Mouse (Mus musculus): ENCODE data around the gene Kansl3. TPM values are rescaled to one million over a fixed set of nuclear protein-coding genes. Genes with fewer than 3 reads are reported as not detected.

Kansl3 gene
- polyA plus RNA-seq, 1 experiment from 2014 or later = 16.2 TPM

DNA sequence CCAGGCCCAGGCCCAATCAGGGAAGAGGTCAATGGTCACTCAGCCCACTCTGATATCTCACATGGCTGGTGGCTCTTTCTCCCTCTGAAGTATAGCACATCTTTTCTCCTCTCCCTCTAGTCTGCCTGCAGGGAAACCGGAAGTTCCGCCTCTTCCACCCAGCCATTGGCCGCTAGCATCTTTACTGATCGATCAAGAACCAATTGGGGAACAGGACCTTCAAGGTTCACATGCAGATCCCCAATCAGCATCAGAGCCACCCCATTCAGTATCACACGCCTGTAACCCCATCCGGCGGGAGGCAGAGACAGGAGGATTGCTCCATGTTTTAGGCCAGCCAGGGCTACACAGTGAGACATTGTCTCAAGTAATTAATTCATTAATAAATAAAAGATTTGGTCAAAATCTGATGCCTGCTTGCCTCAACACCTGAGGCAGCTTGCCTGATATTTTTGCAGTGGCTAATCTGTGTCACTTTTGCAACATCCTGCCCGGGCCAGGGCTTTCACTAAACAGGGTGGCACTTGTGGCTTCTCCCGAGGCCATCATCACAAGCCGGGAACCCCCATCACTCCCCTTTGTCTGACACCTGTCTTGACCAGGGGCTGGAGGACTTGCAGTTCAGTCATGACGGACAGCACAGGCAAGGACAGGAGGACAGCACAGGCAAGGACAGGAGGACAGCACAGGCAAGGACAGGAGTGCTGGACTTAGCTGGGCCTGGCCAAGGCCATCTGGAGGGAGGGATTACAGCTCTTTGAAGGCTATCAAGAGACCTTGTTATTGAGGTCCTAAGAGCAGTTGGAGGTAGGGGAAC is 53.8 kb downstream of the Kansl3 start:
- Histone ChIP-seq H3K27me3 (ENCODE audit: control insufficient read depth, insufficient read depth, low read length) (no peaks in the 10 kb centered on the region), H3K36me3 (ENCODE audit: control insufficient read depth, insufficient read depth, low read length) (no peaks in the 10 kb centered on the region; the same call in 1 of the 2 replicates), H3K9me3 (ENCODE audit: control insufficient read depth, low read length) (no peaks in the 10 kb centered on the region), H3K4me1 (replicated peaks; ENCODE audit: control insufficient read depth, insufficient read depth) (no peaks in the 10 kb centered on the region), H3K27ac (replicated peaks) (no peak overlapping the region), H3K4me2 (replicated peaks; ENCODE audit: low read depth) (no peak overlapping the region), H3K4me3 (ENCODE audit: low read depth, low read length) (no peak overlapping the region), H3K9ac (ENCODE audit: low read length) (no peak overlapping the region)
- no peak for TF ChIP-seq EP300 (optimal IDR thresholded peaks at IDR 0.05)
- no peak for TF ChIP-seq CTCF (IDR thresholded peaks at IDR 0.05; ENCODE audit: low read depth)
- WGBS = 88% methylated on average over 11 of the region's 11 CpGs
- DNase-seq (ENCODE audit: low spot score) (no peak), ATAC-seq (ENCODE audit: low FRiP score, low TSS enrichment) (no peak)

DNA sequence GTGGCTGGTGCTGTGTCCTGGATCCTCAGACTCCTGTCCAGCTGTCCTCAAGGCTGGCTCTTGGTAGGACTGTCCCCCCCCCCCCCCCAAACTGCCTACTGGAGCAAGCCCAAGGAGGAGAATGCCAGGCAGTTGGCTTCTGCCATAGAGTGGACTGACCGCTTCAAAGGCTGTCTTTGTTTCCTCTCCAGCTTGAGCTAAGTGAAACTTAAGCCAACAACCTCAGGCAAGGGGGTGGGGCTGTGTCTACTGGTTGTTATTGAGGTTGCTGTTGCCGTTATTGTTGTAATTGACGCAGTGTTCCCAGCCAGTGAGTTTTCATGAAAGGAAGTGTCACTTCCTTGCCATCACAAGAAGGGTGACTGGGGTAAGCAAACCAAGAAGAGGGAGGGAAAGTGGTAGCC is 59.5 kb downstream of the Kansl3 start:
- 27% methylated on average over 3 of the region's 3 CpGs for WGBS
- Histone ChIP-seq H3K4me1 (replicated peaks; ENCODE audit: control insufficient read depth, insufficient read depth) (0 out of 2 replicates have a peak, but pooled peaks cover 2% of the 10 kb centered on the region), H3K27ac (replicated peaks) (no peak overlapping the region), H3K9me3 (ENCODE audit: control insufficient read depth, low read length) (no peaks in the 10 kb centered on the region), H3K9ac (ENCODE audit: low read length) (no peak overlapping the region), H3K4me3 (ENCODE audit: low read depth, low read length) (no peak overlapping the region), H3K4me2 (replicated peaks; ENCODE audit: low read depth) (no peak overlapping the region; the same call in 1 of the 2 replicates), H3K27me3 (ENCODE audit: control insufficient read depth, insufficient read depth, low read length) (no peaks in the 10 kb centered on the region), H3K36me3 (ENCODE audit: control insufficient read depth, insufficient read depth, low read length) (no peaks in the 10 kb centered on the region)
- TF ChIP-seq EP300 (optimal IDR thresholded peaks at IDR 0.05) = no peak
- no peak for TF ChIP-seq CTCF (IDR thresholded peaks at IDR 0.05; ENCODE audit: low read depth)
- ATAC-seq (ENCODE audit: low FRiP score, low TSS enrichment) (no peak), DNase-seq (ENCODE audit: low spot score) (peak; percentile 50)

DNA sequence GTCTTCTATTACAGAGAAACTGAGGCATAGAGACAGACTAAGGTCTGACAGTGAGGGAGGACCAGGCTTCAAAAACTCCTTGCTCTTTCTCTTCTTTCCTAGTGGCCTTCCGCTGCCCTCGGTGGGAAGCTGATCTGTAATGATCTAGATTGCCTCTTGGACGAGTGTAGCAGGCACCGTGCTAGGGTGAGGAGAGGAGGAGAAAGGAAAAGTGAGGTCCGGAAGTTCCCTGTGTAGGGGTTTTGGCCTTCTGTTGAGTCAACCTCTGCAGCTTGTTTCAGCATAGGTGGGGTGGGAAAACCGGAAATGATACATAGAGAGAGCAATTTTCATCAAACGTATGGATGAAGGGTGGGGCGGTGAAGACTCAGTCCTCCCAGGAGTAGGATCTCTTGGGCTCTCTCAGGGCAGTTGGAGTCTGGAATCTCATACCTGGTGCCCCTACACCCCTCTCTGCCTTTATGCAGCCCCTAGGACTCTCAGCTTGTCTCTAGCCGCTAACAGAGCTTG is 60.0 kb downstream of the Kansl3 start:
- Histone ChIP-seq H3K9me3 (ENCODE audit: control insufficient read depth, low read length) (no peaks in the 10 kb centered on the region), H3K27ac (replicated peaks) (no peak overlapping the region), H3K27me3 (ENCODE audit: control insufficient read depth, insufficient read depth, low read length) (no peaks in the 10 kb centered on the region), H3K9ac (ENCODE audit: low read length) (no peak overlapping the region), H3K4me2 (replicated peaks; ENCODE audit: low read depth) (peak overlapping the region; percentile 95), H3K4me3 (ENCODE audit: low read depth, low read length) (peak overlapping the region; percentile 72; the same call in 1 of the 2 replicates), H3K4me1 (replicated peaks; ENCODE audit: control insufficient read depth, insufficient read depth) (0 out of 2 replicates have a peak, but pooled peaks cover 2% of the 10 kb centered on the region), H3K36me3 (ENCODE audit: control insufficient read depth, insufficient read depth, low read length) (no peaks in the 10 kb centered on the region)
- 69% methylated on average over 9 of the region's 9 CpGs for WGBS
- DNase-seq (ENCODE audit: low spot score) (no peak), ATAC-seq (ENCODE audit: low FRiP score, low TSS enrichment) (no peak)
- TF ChIP-seq EP300 (optimal IDR thresholded peaks at IDR 0.05) = no peak
- no peak for TF ChIP-seq CTCF (IDR thresholded peaks at IDR 0.05; ENCODE audit: low read depth)

DNA sequence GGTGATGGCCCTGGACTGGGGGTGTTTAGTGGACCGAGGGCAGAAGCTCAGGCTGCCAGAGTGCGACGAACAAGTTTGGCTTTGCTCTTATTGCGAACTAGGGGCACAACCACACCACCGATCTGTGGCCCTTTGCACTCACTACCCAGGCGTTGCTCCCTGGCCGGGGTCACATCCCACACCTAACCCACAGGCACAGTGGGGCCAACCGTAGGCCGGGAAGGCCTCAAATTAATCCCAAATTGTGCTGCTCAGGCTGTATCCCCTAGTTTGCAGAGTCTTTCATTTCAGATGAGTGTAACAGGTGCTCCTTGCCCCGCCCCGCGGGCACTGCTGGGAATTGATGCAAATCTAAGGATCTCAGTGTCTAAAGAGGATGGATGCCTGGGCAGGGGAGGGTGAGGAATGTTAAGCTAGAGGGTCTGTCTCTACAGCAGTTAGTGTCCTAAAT is 60.5 kb downstream of the Kansl3 start:
- H3K4me2 ChIP-seq (replicated peaks; ENCODE audit: low read depth) = peak overlapping the region; percentile 95
- DNase-seq (ENCODE audit: low spot score) = no peak
- WGBS = 13% methylated on average over 12 of the region's 12 CpGs
- H3K27ac ChIP-seq (replicated peaks) = peak overlapping the region; percentile 78; the same call in 1 of the 2 replicates
- peak overlapping the region; percentile 72 for H3K4me3 ChIP-seq (ENCODE audit: low read depth, low read length)
- H3K27me3 ChIP-seq (ENCODE audit: control insufficient read depth, insufficient read depth, low read length) = no peaks in the 10 kb centered on the region
- no peaks in the 10 kb centered on the region for H3K36me3 ChIP-seq (ENCODE audit: control insufficient read depth, insufficient read depth, low read length)
- H3K4me1 ChIP-seq (replicated peaks; ENCODE audit: control insufficient read depth, insufficient read depth) = 0 out of 2 replicates have a peak, but pooled peaks cover 2% of the 10 kb centered on the region
- no peaks in the 10 kb centered on the region for H3K9me3 ChIP-seq (ENCODE audit: control insufficient read depth, low read length)
- no peak for ATAC-seq (ENCODE audit: low FRiP score, low TSS enrichment)
- H3K9ac ChIP-seq (ENCODE audit: low read length) = peak overlapping the region; percentile 69
- TF ChIP-seq CTCF (IDR thresholded peaks at IDR 0.05; ENCODE audit: low read depth) (no peak), EP300 (optimal IDR thresholded peaks at IDR 0.05) (no peak)

DNA sequence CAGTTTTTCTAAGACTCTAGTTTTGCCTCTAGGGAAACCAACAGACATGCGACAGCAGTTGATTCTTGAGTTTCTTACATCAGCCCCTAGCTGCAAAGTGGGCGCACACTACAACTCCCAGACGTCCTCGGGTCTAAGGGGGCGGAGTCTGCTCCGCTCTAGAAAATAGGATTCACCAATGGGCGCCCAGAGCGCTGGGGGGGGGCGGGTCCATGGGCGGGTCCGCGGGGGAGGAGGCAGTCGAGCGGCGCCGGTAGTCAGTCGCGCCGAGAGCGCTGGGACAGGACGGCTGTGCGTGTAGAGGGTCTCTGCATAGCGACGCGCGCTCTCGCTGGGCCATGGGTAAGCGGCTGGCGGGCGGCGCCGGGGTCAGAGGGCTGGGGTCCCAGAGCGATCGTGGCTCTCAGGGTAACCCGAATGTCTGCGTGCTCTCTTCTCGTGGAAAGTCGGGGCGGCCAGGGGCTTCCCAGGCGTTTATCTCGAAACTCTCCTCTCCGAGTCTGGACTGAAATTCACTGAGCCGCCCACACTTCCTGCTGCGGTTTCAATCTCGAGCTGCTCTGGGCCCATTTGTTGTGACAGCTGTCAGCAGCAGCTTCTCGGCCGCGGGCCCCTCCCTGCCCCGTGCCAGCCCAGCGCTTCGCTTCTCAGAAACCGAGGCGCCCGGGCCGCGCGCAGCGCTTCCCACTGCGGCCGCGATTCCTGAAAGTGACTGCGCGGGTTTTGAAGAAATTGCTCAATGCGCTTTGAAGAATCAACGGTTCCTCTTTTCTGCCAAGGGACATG is 61.3 kb downstream of the Kansl3 start, which contains the start of gene Arid5a:
Gene Arid5a, plus strand, starts transcription at position 239 of the 786 bp plus-strand sequence.
- 0 out of 2 replicates have a peak, but pooled peaks cover 4% of the 10 kb centered on the region for H3K4me1 ChIP-seq (replicated peaks; ENCODE audit: control insufficient read depth, insufficient read depth)
- ATAC-seq (ENCODE audit: low FRiP score, low TSS enrichment) = peak; percentile 85
- peak within 1 kb of the TSS; percentile 72 for H3K4me3 ChIP-seq (ENCODE audit: low read depth, low read length)
- DNase-seq (ENCODE audit: low spot score) = peak; percentile 95
- no peaks in the 10 kb centered on the region for H3K27me3 ChIP-seq (ENCODE audit: control insufficient read depth, insufficient read depth, low read length)
- peak within 1 kb of the TSS; percentile 78 for H3K27ac ChIP-seq (replicated peaks)
- peak within 1 kb of the TSS; percentile 69 for H3K9ac ChIP-seq (ENCODE audit: low read length)
- under 1% methylated on average over 65 of the region's 65 CpGs for WGBS
- TF ChIP-seq EP300 (optimal IDR thresholded peaks at IDR 0.05) (no peak), CTCF (IDR thresholded peaks at IDR 0.05; ENCODE audit: low read depth) (peak; percentile 45)
- H3K9me3 ChIP-seq (ENCODE audit: control insufficient read depth, low read length) = no peaks in the 10 kb centered on the region
- H3K36me3 ChIP-seq (ENCODE audit: control insufficient read depth, insufficient read depth, low read length) = no peaks in the 10 kb centered on the region
- H3K4me2 ChIP-seq (replicated peaks; ENCODE audit: low read depth) = peak within 1 kb of the TSS; percentile 95

Measured in stomach, postnatal 0 days (tissue).